ENCODE assay signal across 17 mouse cellular contexts in genomic region chr10:122739037-122739436, GRCm38 (mm10).
DNase-seq lines count a peak whose midpoint lies in the region; ATAC-seq and TF ChIP-seq lines count a peak whose summit lies in the region.
"Had no signal": no experiment of that assay in that cellular context is flagged by ENCODE, and none has a peak within 500 bp of the region (broad histone marks: within the 10 kb centered on the region; RNA-seq: fewer than 3 reads in every experiment).

No protein-coding gene starts in this region.

- H3K27me3 ChIP-seq in CH12.LX (replicated peaks), result no peaks in the 10 kb centered on the region
- H3K27me3 ChIP-seq in midbrain, embryonic 16.5 days (ENCODE audit: control insufficient read depth, insufficient read depth, low read depth, low read length), result no peaks in the 10 kb centered on the region
- H3K27me3 ChIP-seq: forebrain, embryonic 12.5 days; liver, embryonic 13.5 days had no signal

- no peak overlapping the region for H3K9ac ChIP-seq in CH12.LX (ENCODE audit: insufficient read depth, low read depth)
- H3K9ac ChIP-seq in midbrain, embryonic 16.5 days (ENCODE audit: low read depth, low read length), result no peak overlapping the region
- H3K9ac ChIP-seq: forebrain, embryonic 12.5 days; liver, embryonic 13.5 days had no signal

- H3K9me3 ChIP-seq in CH12.LX (replicated peaks; ENCODE audit: low read length), result no peaks in the 10 kb centered on the region
- H3K9me3 ChIP-seq in midbrain, embryonic 16.5 days (replicated peaks; ENCODE audit: control insufficient read depth, low read length, poor library complexity, severe bottlenecking), result no peaks in the 10 kb centered on the region
- H3K9me3 ChIP-seq: forebrain, embryonic 12.5 days; liver, embryonic 13.5 days had no signal

- peak overlapping the region; percentile 39 for H3K4me2 ChIP-seq in CH12.LX (ENCODE audit: insufficient read depth, low read depth, poor library complexity, severe bottlenecking)
- H3K4me2 ChIP-seq in midbrain, embryonic 16.5 days (ENCODE audit: low read length), result no peak overlapping the region
- H3K4me2 ChIP-seq: forebrain, embryonic 12.5 days; heart, embryonic 11.5 days; liver, embryonic 13.5 days had no signal

- peaks cover 15 to 38% of the 10 kb centered on the region in 2 experiments for H3K4me1 ChIP-seq in CH12.LX (ENCODE audit: control insufficient read depth in 1 of 2, insufficient read depth in 2 of 2)
- H3K4me1 ChIP-seq in midbrain, embryonic 16.5 days (ENCODE audit: control insufficient read depth, insufficient read depth, low read length), result peaks cover 11% of the 10 kb centered on the region
- H3K4me1 ChIP-seq: liver, embryonic 13.5 days had no signal

- in situ Hi-C loops in CH12.LX (cut with MboI; ENCODE audit: low pct_ligation_motif_present, low pct_unique_long_range_greater_than_20kb, low sequenced_read_pairs), result no loop called here

- no peak for TF ChIP-seq POLR2A in CH12.LX (IDR thresholded peaks at IDR 0.05; ENCODE audit: low read depth, low read length)

- H3K27ac ChIP-seq in left cerebral cortex, adult 2 months, result peak overlapping the region; percentile 78
- H3K27ac ChIP-seq in CH12.LX (ENCODE audit: insufficient read depth, low read depth), result no peak overlapping the region
- no peak overlapping the region for H3K27ac ChIP-seq in midbrain, embryonic 16.5 days (ENCODE audit: low read length)
- H3K27ac ChIP-seq: forebrain, embryonic 12.5 days; gastrocnemius, adult 2 months; liver, embryonic 13.5 days had no signal

- no peak for DNase-seq in left cerebral cortex, adult 2 months (ENCODE audit: extremely low spot score in 1 of 2, low spot score in 2 of 2)
- no peak for DNase-seq in left cerebral cortex, postnatal 10 days (ENCODE audit: extremely low spot score in 1 of 2, low spot score in 2 of 2)
- DNase-seq in CH12.LX (ENCODE audit: extremely low read depth), result no peak
- DNase-seq in thymus, postnatal 4 days, result peak; percentile 50
- no peak for DNase-seq in liver
- DNase-seq: cerebellum, adult 11 months; gastrocnemius, adult 2 months; kidney, adult 2 months; kidney, postnatal 36 days; left cerebral cortex, postnatal 4 days; liver, embryonic 13.5 days; right cerebral cortex, postnatal 14 days had no signal

- TF ChIP-seq CTCF in left cerebral cortex, adult 2 months (IDR thresholded peaks at IDR 0.05), result no peak
- no peak for TF ChIP-seq CTCF in CH12.LX (conservative IDR thresholded peaks at IDR 0.05 in 1 of 2, IDR thresholded peaks at IDR 0.05 in 1 of 2; ENCODE audit: low read depth in 2 of 2, low read length in 2 of 2)

- H3K4me3 ChIP-seq in left cerebral cortex, adult 2 months, result no peak overlapping the region
- no peak overlapping the region for H3K4me3 ChIP-seq in CH12.LX (replicated peaks in 1 of 3; ENCODE audit: low read depth in 2 of 3, low read length in 2 of 3, poor library complexity in 1 of 3)
- H3K4me3 ChIP-seq in midbrain, embryonic 16.5 days (ENCODE audit: low read depth, low read length), result no peak overlapping the region
- H3K4me3 ChIP-seq: forebrain, embryonic 12.5 days; gastrocnemius, adult 2 months; liver, embryonic 13.5 days had no signal

- no peak for TF ChIP-seq RAD21 in CH12.LX (IDR thresholded peaks at IDR 0.05; ENCODE audit: low read depth, low read length)

- peak; percentile 49 for ATAC-seq in megakaryocyte, adult 5-6 weeks (ENCODE audit: poor library complexity, severe bottlenecking)
- no peak for ATAC-seq in midbrain, embryonic 16.5 days
- ATAC-seq: hindbrain, embryonic 16.5 days had no signal

- no peaks in the 10 kb centered on the region for H3K79me2 ChIP-seq in CH12.LX (replicated peaks; ENCODE audit: control insufficient read depth, extremely low read depth, insufficient read depth, poor library complexity, severe bottlenecking)

- no peaks in the 10 kb centered on the region for H3K36me3 ChIP-seq in CH12.LX (replicated peaks in 1 of 2; ENCODE audit: control insufficient read depth in 1 of 2, insufficient read depth in 1 of 2, low read length in 1 of 2)
- no peaks in the 10 kb centered on the region for H3K36me3 ChIP-seq in midbrain, embryonic 16.5 days (ENCODE audit: control insufficient read depth, insufficient read depth, low read length)
- H3K36me3 ChIP-seq: forebrain, embryonic 12.5 days; liver, embryonic 13.5 days had no signal

- dilution Hi-C loops in CH12.LX (cut with MboI; ENCODE audit: extremely low pct_ligation_motif_present, extremely low pct_unique_long_range_greater_than_20kb, low sequenced_read_pairs), result no loop called here

- TF ChIP-seq EP300 in CH12.LX (IDR thresholded peaks at IDR 0.05; ENCODE audit: low read length), result no peak

- intact Hi-C loops in left cerebral cortex, adult 2 months (cut with DNase I), result loop anchor here (2.0 kb wide), 1 partner anchor 22 kb away; no protein-coding TSS in a partner anchor
- intact Hi-C loops in left cerebral cortex, postnatal 10 days (cut with DNase I), result no loop called here

- WGBS in midbrain, embryonic 16.5 days, result 96% methylated on average over 4 of the region's 4 CpGs

TF ChIP-seq in CH12.LX, 34 proteins besides CTCF, POLR2A, EP300 and RAD21:
- 0 out of 2 replicates have a peak, but pooled peaks have one; percentile 5 for TF ChIP-seq ZNF384 (IDR thresholded peaks at IDR 0.05; ENCODE audit: low read depth, low read length)
- no peak for TF ChIP-seq TBP (conservative IDR thresholded peaks at IDR 0.05; ENCODE audit: low read depth, low read length)
- 0 out of 2 replicates have a peak, but pooled peaks have one; percentile 9 for TF ChIP-seq HCFC1 (IDR thresholded peaks at IDR 0.05; ENCODE audit: low read depth, low read length)
- TF ChIP-seq USF2 (conservative IDR thresholded peaks at IDR 0.05; ENCODE audit: low read depth, low read length), result no peak
- TF ChIP-seq GABPA (IDR thresholded peaks at IDR 0.05; ENCODE audit: insufficient replicate concordance, low read depth, low read length), result no peak
- TF ChIP-seq MYC (IDR thresholded peaks at IDR 0.05; ENCODE audit: low read depth, low read length), result no peak
- peak; percentile 68 for TF ChIP-seq CHD2 (IDR thresholded peaks at IDR 0.05; ENCODE audit: low read length)
- no peak for TF ChIP-seq MEF2A (IDR thresholded peaks at IDR 0.05; ENCODE audit: borderline replicate concordance, low read depth, low read length)
- peak; percentile 67 for TF ChIP-seq ELF1 (IDR thresholded peaks at IDR 0.05; ENCODE audit: low read depth, low read length)
TF ChIP-seq in CH12.LX: peak in this region for 4.
